Mouse (Mus musculus) adrenal gland (tissue): ENCODE data around the gene Vps13d.

ENCODE experiments used
- intact Hi-C: fragments of 180-260 bp; cut with DNase I; formaldehyde crosslinking; loops from one replicate; pipeline ENCODE4 v1.15.1; 2025

The Vps13d gene

DNA sequence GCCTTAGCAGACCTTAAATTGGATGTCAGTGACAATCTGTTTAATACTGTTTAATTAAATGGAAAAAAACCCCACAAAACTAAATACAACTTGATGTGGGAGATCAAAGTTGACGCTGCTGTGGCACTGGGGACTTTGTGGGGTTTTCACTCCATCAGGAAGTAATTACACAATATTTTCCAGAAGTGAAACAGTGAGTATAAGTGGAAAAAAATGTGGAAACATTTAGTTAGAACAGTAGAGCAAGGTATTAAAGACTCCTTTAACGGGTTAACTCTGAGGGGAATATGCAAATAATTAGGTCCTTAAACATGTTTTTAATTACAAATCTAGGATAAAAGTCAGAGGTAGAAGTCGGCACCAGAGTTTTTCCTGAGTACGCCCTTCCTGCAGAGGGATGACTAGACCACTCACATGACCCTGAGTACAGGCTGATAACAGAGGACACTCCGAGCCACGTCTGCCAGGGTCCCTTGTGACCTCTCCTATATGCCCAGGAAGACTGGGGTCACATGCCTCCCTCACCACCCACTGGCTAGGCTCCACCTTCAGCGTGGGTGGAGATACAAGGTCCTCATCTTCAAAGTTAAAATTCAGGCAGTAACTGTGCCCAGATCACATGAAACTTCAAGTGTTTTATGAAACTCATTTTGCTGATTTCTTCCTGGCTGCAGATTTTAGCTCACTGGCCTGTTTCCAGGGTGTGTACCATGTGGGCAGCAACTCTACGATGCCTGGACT, 213.8 kb downstream of the Vps13d start:
- intact Hi-C loops = no loop called here

DNA sequence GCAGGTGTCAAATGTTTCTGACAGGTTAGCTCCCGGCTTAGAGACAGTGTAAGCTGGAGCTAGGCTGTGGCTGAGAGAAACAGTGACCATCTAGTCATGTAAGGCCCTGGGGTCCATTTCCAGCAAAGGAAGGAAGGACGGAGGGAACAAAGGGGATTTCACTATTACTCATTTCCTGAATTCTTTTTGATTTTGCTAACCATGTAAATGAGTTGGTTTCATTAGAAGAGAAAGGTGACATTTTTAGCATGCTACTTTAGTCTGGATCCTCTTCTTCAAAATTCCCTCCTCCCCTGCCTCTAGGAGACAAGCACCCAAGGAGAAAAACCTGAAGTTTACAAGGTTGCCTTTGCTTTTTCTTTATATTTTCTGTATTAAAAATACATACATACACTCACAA, 214.7 kb downstream of the Vps13d start:
- intact Hi-C loops = no loop called here

DNA sequence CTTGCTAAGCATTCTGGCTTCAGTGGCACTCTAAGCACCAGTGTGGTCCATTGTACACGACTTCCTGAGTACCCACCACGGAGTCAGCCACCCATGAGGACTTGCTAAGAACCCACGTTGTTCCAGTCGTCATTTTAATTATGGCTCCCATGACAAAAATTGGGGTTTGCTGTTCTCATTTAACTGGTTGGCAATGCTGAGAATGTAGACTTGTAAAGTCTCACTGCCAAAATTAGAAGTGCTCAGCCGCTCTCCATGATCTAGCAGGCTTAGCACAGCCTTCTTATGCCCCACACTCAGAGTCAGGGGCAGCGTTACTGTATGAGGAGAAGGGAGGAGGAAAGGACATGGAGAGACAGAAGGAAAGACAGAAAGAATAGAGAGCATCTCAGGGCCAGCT, 216.8 kb downstream of the Vps13d start:
- intact Hi-C loops = no loop called here

DNA sequence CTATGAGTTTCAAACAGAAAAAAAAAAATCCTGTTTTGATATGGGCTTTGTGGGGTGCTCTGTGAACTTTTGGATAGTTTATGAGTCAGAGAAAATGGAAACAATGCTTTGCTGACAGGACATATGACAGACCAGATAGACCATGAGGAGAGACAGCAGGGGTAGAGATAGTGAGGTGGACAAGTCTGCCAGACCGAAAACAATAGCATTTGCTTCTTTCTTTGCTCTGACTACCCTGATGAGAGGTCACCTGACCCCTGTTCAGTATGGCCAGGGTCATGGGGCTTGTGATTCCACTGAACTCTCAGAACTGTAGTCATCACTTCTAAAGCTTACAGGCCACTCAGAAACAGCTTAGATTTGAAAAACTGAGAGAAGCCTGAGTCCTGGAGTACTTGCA, 217.7 kb downstream of the Vps13d start:
- intact Hi-C loops = no loop called here

DNA sequence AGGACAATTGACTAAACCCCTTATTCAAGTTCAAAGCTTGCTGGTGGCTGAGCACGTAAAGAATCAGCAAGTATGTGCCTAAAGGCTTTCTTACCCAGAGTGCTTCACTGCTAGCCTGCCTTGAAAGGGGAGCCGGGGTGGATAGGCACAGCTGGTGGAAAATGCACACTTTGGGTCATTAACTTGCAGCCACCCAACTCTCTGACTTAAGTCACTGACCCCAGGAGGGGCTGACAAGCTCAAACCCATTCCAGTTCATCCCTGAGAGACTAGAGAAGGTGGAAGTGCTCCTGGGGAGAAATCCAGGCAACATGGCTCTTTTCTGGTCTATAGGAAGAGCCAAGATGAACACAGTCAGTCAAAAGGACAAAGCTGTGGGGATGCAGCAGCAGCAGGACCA, 219.3 kb downstream of the Vps13d start:
- intact Hi-C loops = no loop called here

DNA sequence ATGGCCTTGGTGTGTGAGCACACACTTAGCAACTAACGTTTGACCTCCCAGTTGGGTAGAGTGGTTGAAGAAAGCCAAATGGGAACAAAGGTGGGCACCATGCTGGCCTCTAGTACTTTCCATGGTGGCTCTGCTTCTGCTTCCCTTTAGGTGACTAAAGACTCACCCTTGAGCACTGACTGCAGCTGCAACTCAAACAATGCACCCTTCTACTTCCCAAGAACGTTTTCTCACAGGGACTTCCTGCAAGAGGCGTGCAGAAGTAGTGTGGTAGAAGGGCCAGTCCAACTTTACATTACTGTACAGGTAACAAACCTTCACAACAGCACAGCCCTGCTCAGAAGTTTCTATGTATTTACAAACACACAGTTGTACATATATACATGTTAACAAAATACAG, 220.3 kb downstream of the Vps13d start:
- intact Hi-C loops = no loop called here

DNA sequence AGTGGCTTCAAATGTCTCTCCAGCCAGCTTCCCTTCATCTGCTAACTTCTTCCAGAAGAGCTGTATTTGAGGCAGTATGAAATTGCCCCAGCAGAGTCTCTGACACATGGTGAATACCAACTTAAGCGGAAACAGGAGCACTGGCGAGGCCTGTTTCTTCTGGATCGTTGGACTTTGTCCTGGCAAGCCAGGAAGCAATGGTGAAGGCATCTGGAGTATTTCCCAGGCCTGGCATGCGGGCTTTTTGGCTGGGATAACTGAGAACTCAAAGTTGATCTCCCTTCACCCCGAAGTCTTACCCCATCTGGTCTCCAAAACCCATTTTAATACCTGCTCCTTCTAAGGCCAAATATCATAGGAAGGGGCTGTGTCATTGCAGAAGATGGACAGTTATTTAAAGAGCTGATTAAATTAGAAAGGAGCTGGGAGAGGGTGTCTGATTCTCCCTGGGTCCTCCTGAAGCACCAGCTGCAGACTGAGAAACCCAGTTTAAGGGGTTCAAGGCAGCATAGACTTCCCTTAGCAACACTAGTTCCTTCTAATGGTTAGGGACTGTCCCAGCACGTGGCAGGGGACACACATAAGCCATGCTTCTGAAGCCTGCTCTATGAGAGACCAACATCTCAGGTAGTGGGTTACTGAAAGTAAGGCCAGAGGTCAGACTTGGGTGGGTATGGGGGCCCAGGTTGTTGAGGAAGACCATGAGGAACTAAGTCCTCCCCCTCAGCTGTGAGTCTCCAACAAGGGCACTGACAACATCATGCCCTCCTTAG, 221.7 kb downstream of the Vps13d start:
- intact Hi-C loops = no loop called here

DNA sequence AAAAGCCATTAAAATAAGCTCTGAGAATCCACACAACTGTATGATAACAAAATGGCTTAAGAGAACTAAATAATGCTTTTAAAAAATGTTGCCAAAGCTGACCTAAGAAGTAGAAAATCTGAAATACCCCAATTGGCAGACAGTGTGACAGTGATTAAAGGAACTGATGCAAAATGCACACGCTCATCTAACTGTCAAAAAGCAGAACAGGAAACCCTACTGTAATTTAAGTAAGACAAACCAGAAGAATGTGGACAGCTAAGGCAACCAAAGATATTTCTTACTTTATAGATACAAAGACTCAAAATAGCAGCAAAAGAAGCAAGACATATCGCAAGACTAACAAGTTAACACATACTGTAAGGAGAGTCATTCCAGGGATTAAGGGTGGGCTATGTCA, 223.8 kb downstream of the Vps13d start:
- intact Hi-C loops = no loop called here

DNA sequence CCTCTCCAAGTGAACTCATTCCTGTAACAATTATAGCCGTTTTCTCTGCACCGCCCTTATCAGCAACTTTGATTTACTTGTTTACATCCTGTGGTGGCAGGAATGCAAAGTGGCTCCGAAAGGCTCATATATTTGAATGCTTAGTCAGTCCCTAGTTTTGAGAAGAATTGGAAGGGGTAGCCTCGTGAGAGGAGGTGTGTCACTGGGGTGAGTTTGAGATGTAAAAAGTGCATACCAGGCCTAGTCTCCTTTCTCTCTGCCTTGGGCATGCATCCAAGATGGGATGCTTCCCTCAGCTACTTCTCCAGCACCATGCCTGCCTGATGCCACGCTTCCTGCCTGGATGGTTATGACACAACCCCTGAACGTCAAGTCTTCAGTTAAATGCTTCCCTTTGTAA, 225.8 kb downstream of the Vps13d start:
- intact Hi-C loops = no loop called here

DNA sequence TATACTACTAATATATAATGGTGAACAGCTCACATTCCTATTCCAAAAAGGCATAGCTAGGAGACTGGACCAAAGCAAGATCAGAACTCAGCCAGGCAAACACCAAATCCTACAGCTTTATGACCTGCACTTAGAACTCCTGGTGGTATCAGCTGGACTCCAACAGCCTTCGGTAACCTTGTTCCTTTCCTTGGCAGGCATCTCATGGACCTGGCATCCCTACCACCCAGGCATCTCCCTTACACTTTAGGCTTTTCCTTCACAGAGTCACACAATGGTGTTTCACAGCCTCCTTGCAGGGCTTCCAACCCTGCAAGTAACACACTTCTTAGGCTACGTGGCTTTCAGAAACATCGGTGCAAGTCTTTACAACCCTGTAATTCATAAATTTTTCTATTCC, 226.4 kb downstream of the Vps13d start:
- intact Hi-C loops = no loop called here

DNA sequence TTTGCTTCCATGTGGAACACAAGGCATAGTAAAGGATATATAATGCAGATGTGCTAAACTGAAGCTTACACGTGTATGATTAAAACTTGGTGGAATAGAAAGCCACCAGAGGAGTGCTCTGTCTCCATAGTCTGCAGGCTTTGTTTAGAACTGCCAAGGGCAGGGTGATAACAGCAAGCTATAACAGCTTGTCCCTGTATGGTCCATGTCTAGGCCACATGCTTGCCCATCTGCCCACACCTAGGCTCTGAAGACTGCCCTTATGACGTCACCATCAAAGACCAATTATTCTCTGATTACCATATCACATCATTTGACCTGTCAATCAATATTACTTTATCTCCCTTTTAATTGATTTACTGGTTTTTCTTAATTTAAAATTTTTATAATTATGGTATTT, 229.6 kb downstream of the Vps13d start:
- intact Hi-C loops = no loop called here

DNA sequence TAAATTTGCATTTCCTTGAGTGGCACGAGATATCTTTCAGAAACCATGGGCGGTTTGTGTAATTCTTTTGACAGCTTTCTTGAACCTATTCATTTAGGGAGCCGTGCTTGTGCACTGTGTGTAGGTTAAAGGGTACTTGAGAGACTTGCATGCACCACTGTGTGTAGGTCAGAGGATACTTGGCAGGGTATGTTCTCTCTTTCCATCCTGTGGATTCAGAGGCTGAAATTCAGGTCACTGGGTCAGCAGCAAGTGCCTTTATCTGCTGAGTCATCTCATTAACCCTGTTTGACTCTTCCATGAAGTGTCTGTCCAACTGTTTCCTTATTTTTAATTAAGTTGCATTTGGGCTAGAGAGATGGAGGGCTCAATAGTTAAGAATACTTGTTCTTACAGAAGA, 233.1 kb downstream of the Vps13d start:
- intact Hi-C loops = no loop called here

DNA sequence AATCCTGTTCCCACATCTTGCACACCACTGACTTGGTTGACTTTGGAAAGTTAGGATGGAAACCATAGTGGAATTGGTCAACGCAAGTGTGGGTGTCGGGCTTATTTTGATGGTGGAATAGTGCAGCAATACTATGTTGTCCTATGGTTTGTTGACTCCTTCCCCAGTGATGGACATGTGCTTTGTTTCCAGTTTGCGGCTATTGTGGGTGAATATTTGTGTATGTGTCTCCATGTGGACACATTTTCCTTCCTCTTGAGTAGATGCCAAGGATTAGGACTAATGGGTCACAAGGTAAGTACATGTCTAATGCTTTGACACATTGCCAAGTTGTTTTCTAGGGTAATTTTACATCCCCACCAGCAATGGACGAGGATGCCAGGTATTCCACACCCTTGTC, 233.6 kb downstream of the Vps13d start:
- intact Hi-C loops = no loop called here

DNA sequence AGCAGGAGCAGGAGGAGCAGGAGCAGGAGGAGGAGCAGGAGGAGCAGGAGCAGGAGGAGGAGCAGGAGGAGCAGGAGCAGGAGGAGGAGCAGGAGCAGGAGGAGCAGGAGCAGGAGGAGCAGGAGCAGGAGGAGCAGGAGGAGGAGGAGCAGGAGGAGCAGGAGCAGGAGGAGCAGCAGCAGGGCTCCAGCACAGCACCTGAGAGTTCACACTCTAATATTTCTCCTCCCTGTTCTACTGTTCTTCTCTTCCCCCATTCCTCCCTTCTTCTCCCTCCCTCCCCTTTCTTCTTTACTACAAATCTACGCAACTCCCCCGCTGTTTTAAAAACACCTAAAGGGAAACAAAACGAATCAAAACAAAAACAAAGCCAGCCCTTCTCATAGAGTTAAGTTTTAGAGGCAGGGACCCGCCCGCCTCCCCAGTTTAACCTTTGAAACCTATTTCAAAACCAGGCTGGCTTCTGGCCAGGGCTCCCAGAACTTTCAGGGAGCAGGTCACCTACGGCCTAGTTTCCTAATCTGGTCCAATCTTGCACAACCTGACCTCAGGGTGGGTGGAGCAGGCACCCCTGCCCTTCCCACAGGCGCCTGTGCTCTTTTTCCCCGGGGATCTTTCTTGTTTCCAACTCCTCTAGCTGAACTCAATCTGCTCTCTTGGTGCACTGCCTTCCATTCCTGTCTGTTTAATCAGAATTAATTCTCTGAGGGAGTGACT, 234.5 kb downstream of the Vps13d start:
- intact Hi-C loops = no loop called here

DNA sequence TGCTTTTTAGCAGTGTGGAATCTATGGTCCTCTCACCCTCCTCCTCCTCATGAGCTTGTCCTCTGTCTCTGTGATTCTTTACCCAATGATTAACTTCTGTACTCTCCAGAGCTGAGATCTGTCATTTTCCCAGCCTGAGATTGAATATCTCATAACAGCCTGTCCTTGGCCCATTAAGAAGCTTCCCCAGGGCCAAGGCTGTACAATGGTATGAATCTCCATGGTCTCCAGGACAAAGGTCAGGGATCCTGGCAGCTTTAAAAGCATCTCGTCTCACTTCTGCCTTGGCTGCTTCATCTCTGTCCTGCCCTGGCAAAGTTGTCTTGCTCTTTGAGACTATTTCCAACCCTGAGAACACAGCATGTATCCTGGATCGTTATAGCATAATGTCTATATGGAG, 237.1 kb downstream of the Vps13d start:
- intact Hi-C loops = loop anchor here (5.0 kb wide), 1 partner anchor 65 kb away; the partner anchor contains the start of gene Dhrs3

DNA sequence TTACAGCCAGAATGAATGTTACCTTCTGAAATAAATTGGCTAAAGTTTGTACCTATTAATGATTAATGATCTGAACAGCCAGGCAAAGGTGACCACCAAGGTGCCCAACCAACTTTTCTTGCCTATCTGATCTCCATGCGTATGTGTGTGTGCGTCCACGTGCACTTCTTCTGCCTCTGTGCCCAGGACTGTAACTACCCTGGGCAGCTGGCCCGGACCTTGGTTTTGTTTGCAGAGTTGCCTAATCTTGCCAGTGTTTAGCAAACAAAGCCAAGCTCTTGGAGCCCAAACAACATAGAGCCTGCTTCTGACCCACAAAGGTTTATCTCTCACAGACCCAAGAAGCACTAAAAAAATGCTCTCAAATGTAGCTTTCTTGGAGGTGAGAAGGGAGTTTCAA, 237.6 kb downstream of the Vps13d start:
- intact Hi-C loops = loop anchor here (5.0 kb wide), 1 partner anchor 65 kb away; the partner anchor contains the start of gene Dhrs3

DNA sequence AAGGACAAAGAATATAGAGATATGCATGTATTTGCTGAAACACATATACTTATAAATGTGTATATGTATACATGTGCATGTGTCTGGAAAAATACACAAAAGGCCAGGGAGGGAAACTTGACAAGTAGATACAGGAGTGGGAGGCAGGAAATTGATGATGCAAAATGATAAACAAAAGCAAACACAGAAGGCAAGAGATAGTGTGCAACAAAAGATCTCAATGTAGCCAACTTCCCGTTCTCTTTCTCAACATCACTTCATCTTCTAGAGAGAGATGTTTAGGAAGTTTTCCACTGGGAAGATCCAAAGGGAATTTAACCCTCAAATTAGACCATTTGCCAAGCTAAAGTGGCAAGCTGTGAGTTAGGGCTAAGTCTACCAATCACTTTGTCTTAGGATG, 238.5 kb downstream of the Vps13d start:
- intact Hi-C loops = loop anchor here (5.0 kb wide), 1 partner anchor 64 kb away; the partner anchor contains the start of gene Dhrs3

DNA sequence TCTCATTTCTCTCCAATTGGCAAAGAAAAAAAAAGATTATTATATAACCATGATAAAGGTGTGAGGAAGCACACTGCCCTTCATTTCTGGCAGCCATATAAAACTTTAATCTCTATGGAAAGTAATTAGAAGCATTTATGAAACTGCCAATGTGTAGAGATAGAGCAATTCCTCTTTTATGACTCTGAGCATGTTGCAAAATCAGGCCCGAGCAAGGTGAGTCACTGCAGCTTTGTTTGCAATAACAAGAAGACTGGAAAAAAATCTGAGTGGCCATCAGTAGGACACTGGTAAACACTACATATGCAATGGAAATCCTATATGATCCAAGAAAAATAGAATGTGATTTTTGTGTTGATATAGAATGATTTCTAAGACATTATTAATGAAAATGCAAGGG, 238.9 kb downstream of the Vps13d start:
- intact Hi-C loops = loop anchor here (5.0 kb wide), 1 partner anchor 64 kb away; the partner anchor contains the start of gene Dhrs3

DNA sequence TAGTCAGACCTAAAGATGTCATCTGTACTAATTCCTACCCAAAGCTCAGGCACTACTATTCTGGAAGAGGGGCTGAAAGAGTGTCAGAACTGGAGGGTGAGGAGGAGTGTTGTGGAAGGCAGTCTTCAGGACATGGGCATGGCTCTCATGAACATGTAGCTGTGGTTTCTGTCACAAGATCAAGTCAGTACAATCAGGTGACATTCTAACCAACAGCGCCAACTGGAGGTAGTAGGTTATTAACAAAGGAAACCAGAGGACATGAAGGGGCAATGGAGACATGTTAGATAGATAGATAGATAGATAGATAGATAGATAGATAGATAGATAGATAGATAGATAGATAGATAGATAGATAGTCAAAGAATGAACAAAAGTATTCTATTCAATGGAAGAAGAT, 241.4 kb downstream of the Vps13d start:
- intact Hi-C loops = no loop called here

DNA sequence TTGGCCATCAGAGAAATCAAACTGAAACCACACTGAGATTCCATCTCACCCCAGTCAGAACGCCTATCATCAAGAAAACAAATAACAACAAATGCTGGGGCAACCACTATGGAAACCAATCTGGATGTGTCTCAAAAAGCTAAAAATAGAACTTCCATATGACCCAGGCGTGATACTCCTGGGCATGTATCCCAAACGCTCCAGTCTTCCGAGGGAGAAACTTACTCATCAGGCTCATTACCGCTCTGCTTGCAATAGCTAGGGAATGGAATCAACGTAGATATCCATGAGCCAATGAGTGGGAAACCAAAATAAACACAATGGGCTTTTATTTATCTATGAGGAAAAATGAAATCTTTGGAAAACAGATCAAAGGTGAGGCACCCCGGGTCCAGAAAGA, 242.9 kb downstream of the Vps13d start:
- intact Hi-C loops = no loop called here

DNA sequence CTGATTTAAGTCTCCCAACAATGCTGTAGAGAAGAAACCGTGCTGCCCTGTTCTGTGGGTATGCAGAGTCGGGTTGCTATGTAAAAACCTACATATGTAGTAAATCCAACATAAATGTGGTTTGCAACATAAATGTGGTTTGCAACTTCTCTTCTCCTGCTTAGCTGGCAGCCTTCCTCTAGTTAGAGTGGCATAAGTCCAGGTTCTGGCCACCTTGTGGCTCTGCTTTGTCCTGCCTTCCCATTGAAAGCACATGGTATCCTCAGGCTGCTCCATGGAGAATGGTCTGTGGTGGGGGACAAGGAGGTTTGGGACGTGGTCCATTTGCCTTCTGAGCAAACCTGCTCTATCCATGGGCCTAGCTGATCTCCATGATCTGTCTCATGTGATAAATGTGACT, 243.9 kb downstream of the Vps13d start:
- intact Hi-C loops = no loop called here

DNA sequence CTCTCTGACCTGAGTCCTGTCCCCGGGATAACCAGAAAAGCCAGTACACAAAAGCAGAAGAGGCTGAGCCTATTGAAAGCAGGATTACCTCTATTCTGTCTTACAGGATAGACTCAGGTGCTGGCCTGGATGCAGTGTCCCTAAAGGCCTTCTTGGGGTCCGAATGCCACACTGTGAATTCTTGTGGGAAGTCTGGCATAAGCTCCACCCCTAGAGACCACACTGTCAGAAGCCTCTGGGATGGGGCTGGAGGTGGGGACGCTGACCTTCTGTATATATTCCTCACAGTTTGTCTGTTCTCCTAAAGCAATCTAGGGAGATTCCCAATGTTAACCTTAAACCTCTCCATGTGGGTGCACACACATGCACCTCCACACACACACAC, 244.5 kb downstream of the Vps13d start:
- intact Hi-C loops = no loop called here
